Mouse (Mus musculus) C2C12 (cell line): ENCODE data around the gene Mosmo. TPM values are rescaled to one million over a fixed set of nuclear protein-coding genes. Genes with fewer than 3 reads are reported as not detected.
A peak's percentile ranks its signal among the peaks of the same experiment; 100 is the strongest.

Experiments used
- H3K27me3 ChIP-seq: one replicate; pipeline ENCODE4 v1.6.1; 2011; ENCODE audit not compliant: control insufficient read depth, insufficient read depth, insufficient read length
- H3K36me3 ChIP-seq: one replicate; pipeline ENCODE4 v1.6.1; 2011; ENCODE audit not compliant: control insufficient read depth, insufficient read depth
- H3K4me3 ChIP-seq: one replicate; pipeline ENCODE4 v1.5.1; 2011; ENCODE audit warnings: mild to moderate bottlenecking, control low read depth; ENCODE audit not compliant: poor library complexity, insufficient read depth, severe bottlenecking
- H3K79me2 ChIP-seq: one replicate; pipeline ENCODE4 v1.6.1; 2011; ENCODE audit not compliant: control insufficient read depth, insufficient read depth
- H3K79me3 ChIP-seq: one replicate; pipeline ENCODE4 v1.6.1; 2011; ENCODE audit warnings: low read depth, control low read depth
- H3ac ChIP-seq: one replicate; pipeline ENCODE3; 2011; ENCODE audit warnings: low read depth; ENCODE audit not compliant: control insufficient read depth, insufficient read length
- CEBPB ChIP-seq: IDR thresholded peaks from one replicate; pipeline ENCODE4 v1.6.1; 2011; ENCODE audit warnings: low read depth, mild to moderate bottlenecking, control low read depth, moderate library complexity
- CTCF ChIP-seq: IDR thresholded peaks from one replicate; pipeline ENCODE4 v1.5.1; 2011; ENCODE audit not compliant: control insufficient read depth, insufficient read depth, insufficient read length
- FOSL1 ChIP-seq: IDR thresholded peaks from one replicate; pipeline ENCODE4 v1.8.0; 2011; ENCODE audit warnings: mild to moderate bottlenecking, low read length; ENCODE audit not compliant: poor library complexity, insufficient read depth, severe bottlenecking
- MAX ChIP-seq: IDR thresholded peaks from one replicate; pipeline ENCODE4 v1.6.1; 2011; ENCODE audit warnings: mild to moderate bottlenecking, control low read depth
- MYOD1 ChIP-seq: IDR thresholded peaks from one replicate; pipeline ENCODE4 v1.6.1; 2011; ENCODE audit warnings: low read depth; ENCODE audit not compliant: control insufficient read depth, insufficient read length
- MYOG ChIP-seq: IDR thresholded peaks from one replicate; pipeline ENCODE4 v1.6.1; 2011; ENCODE audit not compliant: control insufficient read depth, insufficient read length; ENCODE audit errors: extremely low read depth
- USF1 ChIP-seq: IDR thresholded peaks from one replicate; pipeline ENCODE4 v1.6.1; 2011; ENCODE audit warnings: low read depth, mild to moderate bottlenecking, control low read depth, moderate library complexity
- polyA plus RNA-seq: library from polyadenylated mRNA; unstranded; fragments of >200 nt; fragmentation: generic; extraction: Trizol; gene quantifications from one replicate; pipeline ENCODE4 v1.2.1, GENCODE M21; 2012; ENCODE audit warnings: missing spikeins

Mosmo gene
- polyA plus RNA-seq, 1 experiment: 21.3 TPM

- Histone ChIP-seq H3ac (no peak overlapping the region), H3K27me3 (peaks cover 11% of the 10 kb centered on the region), H3K36me3 (no peaks in the 10 kb centered on the region), H3K79me3 (no peaks in the 10 kb centered on the region), H3K4me3 (no peak overlapping the region), H3K79me2 (no peaks in the 10 kb centered on the region)
- TF ChIP-seq USF1 (peak; percentile 4), CEBPB (no peak)
Measured at GRCm38 (mm10) chr7:120743366-120744351, 66.2 kb downstream of the Mosmo start.

DNA sequence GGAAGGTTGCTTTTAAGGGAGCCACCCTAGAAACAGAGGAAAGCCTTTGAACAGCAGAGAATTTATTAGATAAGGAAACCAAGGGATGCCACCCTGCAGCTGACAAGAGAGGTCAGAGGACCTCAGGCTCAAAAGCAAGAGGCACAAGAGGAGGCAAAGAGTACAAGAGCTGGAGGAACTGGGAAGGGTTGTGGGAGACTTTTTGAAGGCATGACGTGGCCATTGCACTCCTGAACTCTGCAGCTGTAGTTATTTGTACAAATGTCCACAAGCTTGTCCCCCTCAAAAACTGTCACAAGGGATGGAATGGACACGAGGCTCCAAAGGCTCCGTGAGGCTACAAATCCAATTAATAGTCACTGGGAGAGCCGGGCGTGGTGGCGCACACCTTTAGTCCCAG is 67.2 kb downstream of the Mosmo start:
- H3K79me3 ChIP-seq: no peaks in the 10 kb centered on the region
- H3K36me3 ChIP-seq: no peaks in the 10 kb centered on the region
- no peak for TF ChIP-seq FOSL1
- TF ChIP-seq USF1: no peak
- no peak for TF ChIP-seq MAX
- no peak overlapping the region for H3K4me3 ChIP-seq
- no peaks in the 10 kb centered on the region for H3K79me2 ChIP-seq
- H3ac ChIP-seq: no peak overlapping the region
- peaks cover 11% of the 10 kb centered on the region for H3K27me3 ChIP-seq

GRCm38 (mm10) chr7:120746029-120746428 is 68.6 kb downstream of the Mosmo start:
- TF ChIP-seq MYOD1 (no peak), CEBPB (no peak), CTCF (no peak), USF1 (no peak), MAX (no peak), FOSL1 (no peak), MYOG (no peak)
- Histone ChIP-seq H3K36me3 (no peaks in the 10 kb centered on the region), H3ac (no peak overlapping the region), H3K27me3 (peaks cover 11% of the 10 kb centered on the region), H3K79me3 (no peaks in the 10 kb centered on the region), H3K79me2 (no peaks in the 10 kb centered on the region), H3K4me3 (no peak overlapping the region)

DNA sequence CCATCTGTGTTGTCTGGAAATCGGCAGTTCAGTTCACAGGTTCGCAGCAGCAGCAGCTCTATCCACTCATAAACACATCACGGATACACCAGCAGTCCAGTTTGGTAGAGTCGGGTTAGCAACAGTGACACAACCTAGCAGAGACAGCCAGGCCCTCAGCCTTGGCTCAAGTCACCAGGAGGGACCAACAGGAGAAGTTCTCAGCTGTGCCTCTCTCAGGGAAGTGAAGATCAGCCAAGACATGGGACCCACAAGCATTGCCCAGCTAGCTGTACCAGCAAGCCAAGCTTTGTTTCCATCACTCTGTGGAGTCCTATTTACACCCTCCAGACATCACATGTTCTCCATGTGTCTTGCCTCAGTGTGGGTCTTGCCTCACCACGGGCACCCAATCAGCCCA is 69.4 kb downstream of the Mosmo start:
- Histone ChIP-seq H3ac (no peak overlapping the region), H3K27me3 (peaks cover 11% of the 10 kb centered on the region), H3K4me3 (no peak overlapping the region), H3K79me3 (no peaks in the 10 kb centered on the region), H3K79me2 (no peaks in the 10 kb centered on the region), H3K36me3 (no peaks in the 10 kb centered on the region)
- TF ChIP-seq CEBPB (no peak), MAX (no peak), MYOD1 (no peak), FOSL1 (no peak)

DNA sequence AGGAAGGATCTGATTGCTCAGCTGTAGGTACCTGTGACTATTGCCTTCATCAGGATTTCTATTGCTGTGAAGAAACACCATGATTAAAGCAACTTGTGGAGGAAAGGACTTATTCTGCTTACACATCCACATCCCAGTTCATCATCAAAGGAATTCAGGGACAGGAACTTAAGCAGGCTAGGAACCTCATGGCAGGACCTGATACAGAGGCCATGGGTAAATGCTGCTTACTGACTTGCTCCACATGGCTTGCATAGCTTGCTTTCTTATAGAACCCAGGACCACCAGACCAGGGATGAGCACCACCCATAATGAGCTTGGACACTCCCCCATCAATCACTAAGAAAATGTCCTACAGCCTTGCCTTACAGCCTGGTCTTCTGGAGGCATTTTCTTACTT is 71.1 kb downstream of the Mosmo start:
- Histone ChIP-seq H3K79me3 (no peaks in the 10 kb centered on the region), H3K27me3 (peaks cover 7% of the 10 kb centered on the region), H3K36me3 (no peaks in the 10 kb centered on the region), H3K4me3 (no peak overlapping the region), H3K79me2 (no peaks in the 10 kb centered on the region), H3ac (no peak overlapping the region)
- no peak for TF ChIP-seq FOSL1
- TF ChIP-seq MYOD1: no peak
- no peak for TF ChIP-seq CTCF
- no peak for TF ChIP-seq MYOG
- TF ChIP-seq USF1: no peak
- no peak for TF ChIP-seq MAX
- TF ChIP-seq CEBPB: no peak

GRCm38 (mm10) chr7:120751330-120751729 is 73.9 kb downstream of the Mosmo start:
- TF ChIP-seq MAX (no peak), USF1 (no peak), CTCF (no peak), CEBPB (no peak), MYOD1 (no peak), FOSL1 (no peak)
- Histone ChIP-seq H3K36me3 (no peaks in the 10 kb centered on the region), H3K27me3 (peaks cover 7% of the 10 kb centered on the region), H3K4me3 (no peak overlapping the region), H3ac (no peak overlapping the region), H3K79me3 (no peaks in the 10 kb centered on the region), H3K79me2 (no peaks in the 10 kb centered on the region)
